Mouse (Mus musculus) gastrocnemius, postnatal 36 days (tissue): ENCODE measurements around the gene Hsp90ab1. TPM values are rescaled to one million over a fixed set of nuclear protein-coding genes. Genes with fewer than 3 reads are reported as not detected.

ENCODE experiments used
- DNase-seq, 2 experiments: peaks; one replicate each; pipeline ENCODE4 v3.0.0; 2022
- intact Hi-C: fragments of 180-260 bp; cut with DNase I; formaldehyde crosslinking; loops from one replicate; pipeline ENCODE4 v1.15.1; 2025
- total RNA-seq, 2 experiments: library from RNA; stranded (reverse); gene quantifications; 2 replicates each; pipeline ENCODE4 v1.2.3; 2021

Gene Hsp90ab1
- total RNA-seq, 2 experiments from 2014 or later, result 866 to 924 TPM

GRCm38 (mm10) chr17:45547461-45548190 lies 25.4 kb downstream of the Hsp90ab1 start:
- no peak for DNase-seq
- intact Hi-C loops, result no loop called here

- intact Hi-C loops, result no loop called here
- no peak for DNase-seq
Observed at GRCm38 (mm10) chr17:45546941-45547340, 26.1 kb downstream of the Hsp90ab1 start.

GRCm38 (mm10) chr17:45545278-45545961 lies 27.7 kb downstream of the Hsp90ab1 start:
- intact Hi-C loops, result no loop called here
- DNase-seq, result no peak

- DNase-seq, result no peak
- intact Hi-C loops, result no loop called here
Observed at GRCm38 (mm10) chr17:45544873-45545277, 28.2 kb downstream of the Hsp90ab1 start.

- DNase-seq, result no peak
- intact Hi-C loops, result no loop called here
Observed at GRCm38 (mm10) chr17:45544001-45544872, 28.8 kb downstream of the Hsp90ab1 start.

- no peak for DNase-seq
- intact Hi-C loops, result no loop called here
Observed at GRCm38 (mm10) chr17:45543115-45543514, 30.0 kb downstream of the Hsp90ab1 start.

- intact Hi-C loops, result no loop called here
- DNase-seq, result no peak
Observed at GRCm38 (mm10) chr17:45542705-45543104, 30.4 kb downstream of the Hsp90ab1 start.

GRCm38 (mm10) chr17:45542129-45542528 lies 30.9 kb downstream of the Hsp90ab1 start:
- DNase-seq, result no peak
- intact Hi-C loops, result no loop called here

- intact Hi-C loops, result no loop called here
- no peak for DNase-seq
Observed at GRCm38 (mm10) chr17:45539664-45540063, 33.4 kb downstream of the Hsp90ab1 start.

- DNase-seq, result no peak
- intact Hi-C loops, result no loop called here
Observed at GRCm38 (mm10) chr17:45538394-45538793, 34.7 kb downstream of the Hsp90ab1 start.

GRCm38 (mm10) chr17:45536264-45536663 lies 36.8 kb downstream of the Hsp90ab1 start:
- no peak for DNase-seq
- intact Hi-C loops, result no loop called here

GRCm38 (mm10) chr17:45532896-45533295 lies 40.2 kb downstream of the Hsp90ab1 start:
- DNase-seq, result no peak
- intact Hi-C loops, result no loop called here

- no peak for DNase-seq
- intact Hi-C loops, result no loop called here
Observed at GRCm38 (mm10) chr17:45530346-45530782, 42.7 kb downstream of the Hsp90ab1 start.

GRCm38 (mm10) chr17:45526571-45526970 lies 46.5 kb downstream of the Hsp90ab1 start:
- no peak for DNase-seq
- intact Hi-C loops, result no loop called here

- intact Hi-C loops, result no loop called here
- DNase-seq, result no peak
Observed at GRCm38 (mm10) chr17:45524961-45525360, 48.1 kb downstream of the Hsp90ab1 start.

GRCm38 (mm10) chr17:45523263-45523662 lies 49.8 kb downstream of the Hsp90ab1 start, which contains the start of gene Tcte1:
Tcte1 (plus strand) TSS chr17:45523434.
- no peak for DNase-seq
- intact Hi-C loops, result no loop called here

- no peak for DNase-seq
- intact Hi-C loops, result no loop called here
Observed at GRCm38 (mm10) chr17:45520136-45520535, 52.9 kb downstream of the Hsp90ab1 start.

GRCm38 (mm10) chr17:45518766-45519475 lies 54.1 kb downstream of the Hsp90ab1 start:
- DNase-seq, result no peak
- intact Hi-C loops, result loop anchor here (5.0 kb wide), 1 partner anchor 123 kb away; no protein-coding TSS in a partner anchor
